Mouse (Mus musculus) kidney, postnatal 14 days (tissue): ENCODE results near the gene Rad9a.
A peak's percentile ranks its signal among the peaks of the same experiment; 100 is the strongest.

Experiments used
- DNase-seq: peaks from one replicate; pipeline ENCODE4 v3.0.0; 2022; ENCODE audit warnings: mixed read lengths

The Rad9a gene

GRCm38 (mm10) chr19:4217855-4218254, 16.4 kb upstream of the Rad9a start:
- DNase-seq, result no peak

GRCm38 (mm10) chr19:4217140-4217539, 15.7 kb upstream of the Rad9a start:
- DNase-seq, result no peak

GRCm38 (mm10) chr19:4216041-4216685, 14.7 kb upstream of the Rad9a start:
- peak; percentile 70 for DNase-seq

- no peak for DNase-seq
Measured at GRCm38 (mm10) chr19:4215451-4215840, 14.0 kb upstream of the Rad9a start.

- DNase-seq, result peak; percentile 68
Measured at GRCm38 (mm10) chr19:4214771-4215450, 13.4 kb upstream of the Rad9a start.

DNA sequence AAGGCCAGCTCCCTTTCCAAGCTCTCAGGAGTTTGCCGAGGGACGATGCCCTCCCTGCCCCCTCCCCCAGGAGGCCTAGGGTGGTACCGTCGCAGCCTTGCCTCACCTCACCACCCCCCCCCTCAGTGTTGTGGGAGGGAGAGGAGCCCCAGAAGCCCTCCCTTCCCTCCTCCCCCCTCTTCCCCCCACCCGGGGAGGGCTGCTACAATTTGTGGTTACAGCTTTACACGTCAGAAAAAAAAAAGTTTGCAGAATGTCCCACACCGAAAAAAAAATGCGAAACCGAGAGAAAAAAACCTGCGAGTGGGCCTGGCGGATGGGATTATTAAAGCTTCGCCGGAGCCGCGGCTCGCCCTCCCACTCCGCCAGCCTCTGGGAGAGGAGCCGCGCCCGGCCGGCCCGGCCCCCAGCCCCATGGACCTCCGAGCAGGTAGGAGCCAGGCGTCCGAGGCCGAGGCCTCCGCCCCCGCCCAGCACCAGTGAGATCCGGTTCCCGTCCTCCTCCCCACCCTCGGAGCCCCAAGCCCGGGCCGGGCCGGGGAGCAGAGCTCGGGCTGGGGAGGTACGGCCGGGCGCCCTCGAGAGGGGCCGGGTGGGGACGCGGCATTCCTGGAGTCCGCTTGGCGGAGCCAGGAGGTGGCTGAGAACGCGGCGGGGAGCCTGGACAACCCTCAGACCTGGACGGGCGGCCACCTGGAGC, 12.8 kb upstream of the Rad9a start, which contains the start of the genes Clcf1 and AC109138.7:
Gene Clcf1, plus strand, starts transcription at position 168 of the 700 bp plus-strand sequence.
Gene AC109138.7, plus strand, starts transcription at position 287 of the 700 bp plus-strand sequence.
- DNase-seq, result peak; percentile 79

DNA sequence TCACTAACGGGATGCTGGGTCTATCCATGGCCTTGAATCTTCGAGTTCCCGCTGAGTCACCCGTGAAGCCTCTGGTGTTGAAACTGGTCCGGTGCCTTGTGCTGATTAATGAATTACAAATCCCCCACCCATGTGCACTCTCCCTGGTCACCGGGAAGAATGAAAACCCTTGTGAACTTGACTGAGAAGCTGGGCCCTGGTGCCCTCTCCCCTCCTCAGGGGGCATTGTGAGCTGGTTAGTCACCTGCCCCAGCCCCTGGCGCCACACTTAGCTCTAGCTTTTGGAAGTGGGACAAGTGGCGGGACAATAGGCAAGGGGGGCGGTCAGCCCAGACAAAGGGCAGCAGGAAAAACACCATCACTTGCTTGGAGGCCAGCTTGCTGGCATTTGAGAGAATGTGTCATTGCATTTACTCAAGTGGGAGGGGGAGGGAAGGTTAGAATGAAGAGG, 12.1 kb upstream of the Rad9a start:
- peak; percentile 76 for DNase-seq

- no peak for DNase-seq
Measured at GRCm38 (mm10) chr19:4211891-4212588, 10.6 kb upstream of the Rad9a start.

DNA sequence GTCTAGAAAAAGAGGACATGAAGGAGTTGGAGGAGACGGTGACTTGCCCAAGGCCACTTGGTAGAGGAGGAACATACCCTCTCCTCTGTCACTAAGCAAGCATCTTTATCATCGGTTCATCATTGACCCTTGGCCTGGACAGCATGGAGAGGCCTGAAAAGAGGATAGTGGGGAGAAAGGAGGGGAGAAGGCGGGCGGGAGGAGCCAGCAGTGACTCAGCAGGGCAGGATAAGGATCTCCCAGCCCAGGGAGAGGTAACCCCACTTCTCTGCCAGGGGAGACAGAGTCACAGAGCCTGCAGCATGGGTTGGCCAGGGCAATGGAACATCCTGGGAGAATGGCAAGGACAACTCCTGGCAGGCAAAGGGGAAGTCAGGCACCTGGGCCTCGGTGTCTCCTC, 7.1 kb upstream of the Rad9a start:
- DNase-seq, result no peak

DNA sequence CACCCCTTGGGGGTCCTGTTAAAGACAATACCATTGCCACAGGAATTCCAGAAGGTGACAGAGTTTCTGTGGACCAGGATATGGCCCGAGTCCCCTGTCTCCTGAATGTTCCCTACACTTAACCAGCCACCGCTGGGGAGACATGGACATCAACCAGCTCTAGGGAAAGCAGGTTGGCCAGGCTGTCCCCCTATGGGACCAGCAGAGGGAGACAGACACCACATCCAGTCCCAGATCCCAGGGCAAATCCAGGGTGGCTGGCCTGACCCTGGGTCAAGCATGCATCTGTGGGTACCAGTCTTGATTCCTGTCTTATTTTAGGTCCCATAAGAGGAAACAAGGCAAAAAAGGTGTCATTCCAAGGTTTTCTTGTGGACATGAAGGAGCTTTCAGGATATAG, 5.5 kb upstream of the Rad9a start:
- peak; percentile 87 for DNase-seq

GRCm38 (mm10) chr19:4204889-4205288, 3.4 kb upstream of the Rad9a start:
- DNase-seq, result no peak

- no peak for DNase-seq
Measured at GRCm38 (mm10) chr19:4203604-4204326, 2.3 kb upstream of the Rad9a start.

GRCm38 (mm10) chr19:4203148-4203547, 1.7 kb upstream of the Rad9a start:
- DNase-seq, result no peak

DNA sequence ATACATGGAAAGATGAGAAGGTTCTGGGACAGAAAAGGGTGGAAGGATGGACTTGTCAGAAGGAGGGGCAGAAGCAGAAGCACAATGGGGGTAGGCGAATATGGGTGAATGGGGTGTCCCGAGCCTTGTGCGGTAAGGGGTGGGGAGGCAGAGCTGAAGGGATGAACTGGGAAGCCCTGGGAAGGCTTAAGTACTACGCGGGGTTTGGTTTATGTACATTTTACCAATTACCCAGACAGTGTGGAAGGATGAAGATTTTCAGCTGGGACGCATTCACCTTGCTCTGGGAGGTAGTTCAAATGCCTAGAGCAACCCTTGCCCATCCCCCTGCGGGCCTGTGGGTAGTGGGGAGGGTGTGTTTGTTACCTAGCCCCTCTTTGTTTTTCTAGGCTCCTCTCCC, 687 bp upstream of the Rad9a start:
- DNase-seq, result no peak

DNA sequence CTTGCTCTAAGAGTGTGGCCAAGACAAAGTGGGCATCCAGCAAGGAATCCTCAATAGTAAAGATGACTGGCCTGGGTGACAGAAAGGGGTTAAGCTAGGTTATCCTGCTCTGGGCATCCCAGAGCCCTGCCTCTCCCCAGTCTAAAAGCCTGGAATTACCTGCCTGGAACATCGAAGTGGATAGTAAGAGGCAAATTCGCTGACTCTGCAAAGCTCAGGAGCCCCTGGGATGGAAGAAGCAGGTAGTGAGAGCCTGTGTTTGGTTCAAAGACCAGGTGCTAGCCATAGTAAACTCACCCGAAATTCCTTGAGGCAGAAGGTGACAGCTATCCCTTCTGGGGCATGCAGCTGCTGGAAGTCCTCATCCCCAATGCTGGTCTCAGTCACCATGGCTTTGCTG, 4.3 kb downstream of the Rad9a start:
- no peak for DNase-seq

- no peak for DNase-seq
Measured at GRCm38 (mm10) chr19:4196548-4196947, 4.9 kb downstream of the Rad9a start.

DNA sequence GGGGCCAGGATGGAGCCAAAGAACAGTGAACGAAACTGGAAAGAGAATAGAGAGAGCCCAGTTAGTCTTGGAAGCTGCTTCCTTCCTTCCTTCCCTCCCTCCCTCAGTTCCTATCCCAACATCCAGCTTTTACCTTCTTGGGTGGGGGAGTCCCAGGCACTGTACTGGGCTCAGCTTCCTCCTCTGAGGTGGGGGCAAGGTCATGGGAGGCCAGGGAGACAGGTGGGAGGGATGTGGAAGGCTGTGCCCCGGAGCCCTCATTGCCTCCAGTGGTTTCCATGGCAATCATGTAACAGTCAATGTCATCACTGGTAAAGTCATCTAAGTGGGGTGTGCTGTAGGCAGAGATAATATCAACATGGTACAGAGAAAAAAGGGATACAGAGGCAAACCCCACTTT, 5.4 kb downstream of the Rad9a start:
- DNase-seq, result no peak

DNA sequence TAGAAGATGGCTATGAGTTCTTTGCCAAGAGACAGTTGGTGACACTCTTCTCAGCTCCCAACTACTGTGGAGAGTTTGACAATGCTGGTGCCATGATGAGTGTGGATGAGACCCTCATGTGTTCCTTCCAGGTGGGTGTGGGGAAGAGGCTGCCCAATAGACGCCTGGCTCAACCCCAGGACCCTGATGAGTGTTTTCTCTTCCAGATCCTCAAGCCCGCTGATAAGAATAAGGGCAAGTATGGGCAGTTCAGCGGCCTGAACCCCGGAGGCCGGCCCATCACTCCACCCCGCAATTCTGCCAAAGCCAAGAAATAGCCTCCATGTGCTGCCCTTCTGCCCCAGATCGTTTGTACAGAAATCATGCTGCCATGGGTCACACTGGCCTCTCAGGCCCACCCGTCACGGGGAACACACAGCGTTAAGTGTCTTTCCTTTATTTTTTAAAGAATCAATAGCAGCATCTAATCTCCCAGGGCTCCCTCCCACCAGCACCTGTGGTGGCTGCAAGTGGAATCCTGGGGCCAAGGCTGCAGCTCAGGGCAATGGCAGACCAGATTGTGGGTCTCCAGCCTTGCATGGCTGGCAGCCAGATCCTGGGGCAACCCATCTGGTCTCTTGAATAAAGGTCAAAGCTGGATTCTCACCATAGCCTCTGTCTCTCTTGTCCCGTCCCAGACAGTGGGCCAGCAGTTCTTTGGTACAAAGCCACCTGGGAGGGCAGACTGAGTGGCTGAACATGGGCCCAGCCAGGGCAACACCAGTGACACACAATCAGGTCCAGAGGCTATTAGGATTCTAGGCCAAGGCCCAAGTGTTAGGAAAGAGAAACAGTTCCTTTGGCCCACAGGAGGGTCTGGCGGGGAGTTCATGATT, 6.4 kb downstream of the Rad9a start:
- DNase-seq, result no peak

DNA sequence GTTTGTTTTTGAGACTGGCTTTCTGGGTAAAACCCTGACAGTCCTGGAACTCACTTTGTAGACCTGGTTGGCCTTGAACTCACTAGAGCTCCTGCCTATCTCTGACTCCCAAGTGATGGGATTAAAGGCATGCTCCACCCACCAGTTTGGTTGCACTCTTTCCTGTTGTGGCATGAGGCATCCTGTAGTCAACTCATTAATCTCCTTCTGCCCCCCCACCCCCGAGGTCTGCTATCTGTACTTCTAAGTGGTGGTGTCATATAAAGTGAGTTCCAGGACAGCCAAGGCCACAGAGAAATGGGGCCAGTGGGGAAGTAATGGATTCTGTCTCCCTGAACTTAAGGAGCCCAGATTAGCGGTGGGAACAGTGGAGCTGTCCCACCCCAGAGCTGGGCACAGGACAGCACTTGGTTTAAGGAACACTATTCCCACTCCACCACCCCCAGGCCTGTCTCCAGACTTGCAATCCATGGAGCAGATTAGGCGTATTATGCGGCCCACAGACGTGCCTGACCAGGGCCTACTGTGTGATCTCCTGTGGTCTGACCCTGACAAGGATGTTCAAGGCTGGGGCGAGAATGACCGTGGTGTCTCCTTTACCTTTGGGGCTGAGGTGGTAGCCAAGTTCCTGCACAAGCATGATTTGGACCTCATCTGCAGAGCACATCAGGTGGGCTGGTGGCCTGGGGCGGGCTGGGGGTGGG, 7.3 kb downstream of the Rad9a start:
- no peak for DNase-seq

DNA sequence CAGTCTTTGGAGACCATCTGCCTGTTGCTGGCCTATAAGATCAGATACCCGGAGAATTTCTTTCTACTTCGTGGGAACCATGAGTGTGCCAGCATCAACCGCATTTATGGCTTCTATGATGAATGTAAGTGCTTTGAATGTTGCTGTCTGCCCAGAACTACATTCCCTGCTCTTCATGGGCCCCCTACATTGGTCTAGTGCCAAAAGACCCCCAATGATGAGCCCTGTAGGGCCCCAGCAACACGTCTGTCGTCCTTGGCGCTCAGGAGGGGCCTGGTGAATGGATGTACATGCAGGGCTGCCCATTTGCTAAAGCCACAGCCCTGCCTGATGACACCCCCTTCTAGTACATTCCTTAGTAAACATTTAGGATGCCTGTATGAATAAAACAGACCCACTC, 8.3 kb downstream of the Rad9a start:
- no peak for DNase-seq
